ENCODE assay signal across 7 mouse cellular contexts in genomic region chr5:52782523-52783250, GRCm38 (mm10). TPM values are rescaled to one million over a fixed set of nuclear protein-coding genes. Genes with fewer than 3 reads are reported as not detected.
DNase-seq lines count a peak whose midpoint lies in the region; ATAC-seq lines count a peak whose summit lies in the region.

No protein-coding gene starts in this region.

- intact Hi-C loops in gastrocnemius, postnatal 36 days (cut with DNase I), result no loop called here
- intact Hi-C loops in left cerebral cortex, postnatal 25 days (cut with DNase I), result loop anchor here (1.0 to 5.0 kb wide), 2 partner anchors 50 to 113 kb away; partner anchors contain the start of genes Anapc4 and Sepsecs

- peak overlapping the region; percentile 69 for H3K4me3 ChIP-seq in intestine, embryonic 15.5 days (replicated peaks)
- peak overlapping the region; percentile 89 for H3K4me3 ChIP-seq in midbrain, embryonic 10.5 days

- no peaks in the 10 kb centered on the region for H3K9me3 ChIP-seq in intestine, embryonic 15.5 days
- no peaks in the 10 kb centered on the region for H3K9me3 ChIP-seq in midbrain, embryonic 10.5 days (replicated peaks)

- H3K4me1 ChIP-seq in intestine, embryonic 15.5 days (replicated peaks), result no peaks in the 10 kb centered on the region
- H3K4me1 ChIP-seq in midbrain, embryonic 10.5 days, result peaks cover 3% of the 10 kb centered on the region; the same call in 1 of the 2 replicates

- DNase-seq in adrenal gland, adult 2 months, result peak; percentile 90
- peak; percentile 71 for DNase-seq in embryo, embryonic 11.5 days (ENCODE audit: low read depth, low spot score)
- peak; percentile 74 to 76 for DNase-seq in gastrocnemius, postnatal 36 days
- DNase-seq in left cerebral cortex, postnatal 25 days (ENCODE audit: low spot score in 2 of 2), result peak; percentile 87 to 93
- DNase-seq in midbrain, embryonic 10.5 days (ENCODE audit: low spot score), result peak; percentile 89
- DNase-seq in right cerebral cortex, postnatal 4 days, result peak; percentile 90

- peak; percentile 98 for ATAC-seq in intestine, embryonic 15.5 days

- H3K4me2 ChIP-seq in intestine, embryonic 15.5 days (replicated peaks), result peak overlapping the region; percentile 62

- no peaks in the 10 kb centered on the region for H3K36me3 ChIP-seq in intestine, embryonic 15.5 days
- peaks cover 23% of the 10 kb centered on the region for H3K36me3 ChIP-seq in midbrain, embryonic 10.5 days

- H3K9ac ChIP-seq in intestine, embryonic 15.5 days, result peak overlapping the region; percentile 66

- H3K27ac ChIP-seq in intestine, embryonic 15.5 days, result peak overlapping the region; percentile 67
- peak overlapping the region; percentile 95 for H3K27ac ChIP-seq in midbrain, embryonic 10.5 days (replicated peaks)

- no peaks in the 10 kb centered on the region for H3K27me3 ChIP-seq in intestine, embryonic 15.5 days (replicated peaks)
- no peaks in the 10 kb centered on the region for H3K27me3 ChIP-seq in midbrain, embryonic 10.5 days (ENCODE audit: low read depth, poor library complexity, severe bottlenecking)

- 4% methylated on average over 37 of the region's 37 CpGs for WGBS in intestine, embryonic 15.5 days
- 4% methylated on average over 37 of the region's 37 CpGs for WGBS in midbrain, embryonic 10.5 days

RNA-seq across cellular contexts. Expression of gene Zcchc4, which starts 7.5 kb away (rescaled TPM):
- total RNA-seq in adrenal gland, adult 2 months (2021), result 10 to 100 TPM in 1 of 2 experiments, 1 to 10 TPM in 1; 9.6 to 12.2 TPM
- polyA plus RNA-seq in adrenal gland, adult 2 months (2012; rRNA removed), result 3.3 and 4.0 TPM in 2 replicates
- total RNA-seq in gastrocnemius, postnatal 36 days (2021), result 1 to 10 TPM; 3.6 to 5.0 TPM
- 12.3 and 12.7 TPM in 2 replicates for polyA plus RNA-seq in intestine, embryonic 15.5 days (2015; fragmentation: Nextera tagmentation; extraction: Ambion mirVana)
- total RNA-seq in left cerebral cortex, postnatal 25 days (2021), result 1 to 10 TPM; 8.2 to 8.8 TPM
- 16.7 and 18.1 TPM in 2 replicates for polyA plus RNA-seq in midbrain, embryonic 10.5 days (2016; fragmentation: Nextera tagmentation; extraction: Ambion mirVana)

RNA-seq across cellular contexts. Expression of gene Pi4k2b, which starts 41.3 kb away (rescaled TPM):
- total RNA-seq in adrenal gland, adult 2 months (2021), result 10 to 100 TPM in 1 of 2 experiments, 1 to 10 TPM in 1; 7.7 to 10.7 TPM
- 11.3 and 12.6 TPM in 2 replicates for polyA plus RNA-seq in adrenal gland, adult 2 months (2012; rRNA removed)
- total RNA-seq in gastrocnemius, postnatal 36 days (2021), result 1 to 10 TPM; 1.3 to 1.4 TPM
- polyA plus RNA-seq in intestine, embryonic 15.5 days (2015; fragmentation: Nextera tagmentation; extraction: Ambion mirVana), result 20.7 and 23.4 TPM in 2 replicates
- total RNA-seq in left cerebral cortex, postnatal 25 days (2021), result 1 to 10 TPM; 1.5 to 2.4 TPM
- polyA plus RNA-seq in midbrain, embryonic 10.5 days (2016; fragmentation: Nextera tagmentation; extraction: Ambion mirVana), result 13.3 and 15.7 TPM in 2 replicates

RNA-seq across cellular contexts. Expression of gene Anapc4, which starts 51.1 kb away (rescaled TPM):
- 10 to 100 TPM; 48.2 to 72.9 TPM for total RNA-seq in adrenal gland, adult 2 months (2021)
- 7.8 and 10.1 TPM in 2 replicates for polyA plus RNA-seq in adrenal gland, adult 2 months (2012; rRNA removed)
- total RNA-seq in gastrocnemius, postnatal 36 days (2021), result 10 to 100 TPM; 32.2 to 37.6 TPM
- 73.8 and 78.8 TPM in 2 replicates for polyA plus RNA-seq in intestine, embryonic 15.5 days (2015; fragmentation: Nextera tagmentation; extraction: Ambion mirVana)
- total RNA-seq in left cerebral cortex, postnatal 25 days (2021), result 10 to 100 TPM; 64.9 to 65.5 TPM
- polyA plus RNA-seq in midbrain, embryonic 10.5 days (2016; fragmentation: Nextera tagmentation; extraction: Ambion mirVana), result 106 and 120 TPM in 2 replicates

Comparison
In these comparisons a context has a peak if more than half of its experiments do, and no peak if none do; other contexts are left out.
1. Peak in every context shown above with its lines: DNase-seq, ATAC-seq, H3K4me3 ChIP-seq and H3K27ac ChIP-seq.